Comparison of ENCODE assay signal across 8 mouse cellular contexts in the genomic region with DNA sequence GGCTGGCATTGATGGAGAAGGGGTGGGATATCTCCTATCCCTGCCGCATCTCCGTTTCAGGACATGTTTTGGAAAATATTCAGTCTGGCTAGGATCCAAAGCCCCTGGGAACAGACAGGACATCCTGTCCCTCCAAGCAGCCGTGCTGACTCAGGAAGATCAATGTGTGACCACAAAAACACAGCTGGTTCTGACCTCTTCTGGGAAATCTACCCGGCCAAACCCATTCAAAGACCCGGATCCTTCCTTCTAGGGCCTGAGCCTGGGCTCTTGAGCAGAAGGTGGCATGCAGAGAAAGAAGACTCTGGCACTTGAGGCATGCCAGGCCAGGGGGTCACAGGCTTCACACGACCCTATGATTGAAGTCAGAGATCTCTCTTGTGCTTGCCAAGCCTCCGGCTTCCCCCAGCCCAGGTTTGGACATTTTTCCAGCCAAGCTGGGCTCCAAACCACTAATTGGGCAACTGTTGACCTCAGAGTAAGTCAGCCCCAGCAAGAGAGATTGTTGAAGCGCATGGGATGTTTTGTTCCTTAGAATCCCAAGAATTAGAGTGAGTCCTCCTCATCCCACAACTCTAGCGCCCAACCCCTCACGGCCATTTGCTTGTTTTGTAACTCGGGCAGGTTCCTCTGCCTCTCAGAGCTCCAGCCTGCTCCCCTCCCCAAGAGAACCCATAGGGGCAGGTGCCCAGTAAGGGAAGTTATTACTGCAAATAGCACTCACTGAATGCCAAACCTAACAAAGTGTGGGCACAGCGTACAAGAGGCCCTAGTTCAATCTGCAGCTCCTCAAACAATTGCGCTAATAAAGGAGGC. TPM values are rescaled to one million over a fixed set of nuclear protein-coding genes. Genes with fewer than 3 reads are reported as not detected.
DNase-seq lines count a peak whose midpoint lies in the region; ATAC-seq and TF ChIP-seq lines count a peak whose summit lies in the region.

No protein-coding gene starts in this region.

- no peaks in the 10 kb centered on the region; the same call in 1 of the 2 replicates for H3K4me1 ChIP-seq in cerebellum, adult 2 months (ENCODE audit: control insufficient read depth, insufficient read depth, low read length)
- peaks cover 5 to 6% of the 10 kb centered on the region in 2 experiments; a peak in 3 of 4 replicates for H3K4me1 ChIP-seq in heart, embryonic 14.5 days (ENCODE audit: control insufficient read depth in 2 of 2, insufficient read depth in 2 of 2, low read length in 2 of 2)
- peaks cover 21% of the 10 kb centered on the region for H3K4me1 ChIP-seq in liver, embryonic 11.5 days (replicated peaks; ENCODE audit: control insufficient read depth, insufficient read depth, low read length)

- ATAC-seq in heart, embryonic 14.5 days (ENCODE audit: insufficient number of reproducible peaks, insufficient read depth, low FRiP score, low read depth) = no peak; the same call in 1 of the 2 replicates
- no peak for ATAC-seq in liver, embryonic 11.5 days (replicated peaks; ENCODE audit: low FRiP score)

- H3K36me3 ChIP-seq in heart, embryonic 14.5 days (ENCODE audit: control insufficient read depth, insufficient read depth, low read length) = no peaks in the 10 kb centered on the region
- H3K36me3 ChIP-seq in liver, embryonic 11.5 days (ENCODE audit: control insufficient read depth, insufficient read depth, low read length) = no peaks in the 10 kb centered on the region

- no peak for DNase-seq in cerebellum, adult 2 months
- no peak for DNase-seq in cerebellum, adult 11 months
- peak; percentile 51 for DNase-seq in adrenal gland, postnatal 10 days
- no peak for DNase-seq in liver, embryonic 11.5 days (ENCODE audit: low spot score)
- peak; percentile 57 for DNase-seq in testis, postnatal 10 days (ENCODE audit: low spot score)
- DNase-seq in retina, postnatal 1 day = no peak
- DNase-seq in right cerebral cortex, postnatal 4 days = no peak

- no peak overlapping the region for H3K9ac ChIP-seq in heart, embryonic 14.5 days (ENCODE audit: low read length)
- H3K9ac ChIP-seq in liver, embryonic 11.5 days (ENCODE audit: low read depth, low read length) = no peak overlapping the region

- H3K4me2 ChIP-seq in heart, embryonic 14.5 days (ENCODE audit: low read length) = no peak overlapping the region
- H3K4me2 ChIP-seq in liver, embryonic 11.5 days = no peak overlapping the region

- TF ChIP-seq POLR2A in cerebellum, adult 2 months (IDR thresholded peaks at IDR 0.05; ENCODE audit: borderline replicate concordance, insufficient read depth, low read length) = no peak

- no peak for TF ChIP-seq CTCF in cerebellum, adult 2 months (IDR thresholded peaks at IDR 0.05; ENCODE audit: borderline replicate concordance, insufficient read depth, low read depth, low read length)

- H3K27me3 ChIP-seq in cerebellum, adult 2 months (ENCODE audit: control insufficient read depth, insufficient read depth, low read length) = no peaks in the 10 kb centered on the region
- no peaks in the 10 kb centered on the region for H3K27me3 ChIP-seq in heart, embryonic 14.5 days (ENCODE audit: control insufficient read depth, insufficient read depth, low read length)
- H3K27me3 ChIP-seq in liver, embryonic 11.5 days (replicated peaks; ENCODE audit: control insufficient read depth, insufficient read depth, low read length) = no peaks in the 10 kb centered on the region

- peak overlapping the region; percentile 2; the same call in 1 of the 2 replicates for H3K27ac ChIP-seq in cerebellum, adult 2 months (ENCODE audit: insufficient read depth, low read length)
- peak overlapping the region; percentile 9 to 67; a peak in 3 of 4 replicates for H3K27ac ChIP-seq in heart, embryonic 14.5 days (replicated peaks in 1 of 2; ENCODE audit: control insufficient read depth in 1 of 2, insufficient read depth in 1 of 2, low read depth in 2 of 2, low read length in 2 of 2)
- peak overlapping the region; percentile 13; the same call in 1 of the 2 replicates for H3K27ac ChIP-seq in liver, embryonic 11.5 days (ENCODE audit: low read depth, low read length)

- WGBS in cerebellum, adult 2 months = 55% methylated on average over 13 of the region's 13 CpGs
- WGBS in heart, embryonic 14.5 days = 67% methylated on average over 13 of the region's 13 CpGs
- WGBS in liver, embryonic 11.5 days = 66% methylated on average over 13 of the region's 13 CpGs

- no peaks in the 10 kb centered on the region for H3K9me3 ChIP-seq in heart, embryonic 14.5 days (ENCODE audit: control insufficient read depth, low read length)
- no peaks in the 10 kb centered on the region for H3K9me3 ChIP-seq in liver, embryonic 11.5 days (ENCODE audit: control insufficient read depth, low read length)

- H3K4me3 ChIP-seq in cerebellum, adult 2 months (replicated peaks; ENCODE audit: insufficient read depth, low read depth, low read length) = no peak overlapping the region
- H3K4me3 ChIP-seq in heart, embryonic 14.5 days (ENCODE audit: control insufficient read depth in 1 of 2, insufficient read depth in 1 of 2, low read depth in 1 of 2, low read length in 2 of 2) = no peak overlapping the region
- H3K4me3 ChIP-seq in liver, embryonic 11.5 days (ENCODE audit: low read depth, low read length) = no peak overlapping the region

RNA-seq across cellular contexts. Expression of gene Ttpal, which starts 5.8 kb away (rescaled TPM):
- polyA plus RNA-seq in cerebellum, adult 2 months (2012; rRNA removed) = 23.7 and 28.0 TPM in 2 replicates
- total RNA-seq in adrenal gland, postnatal 10 days (2021) = 10 to 100 TPM; 24.8 to 26.4 TPM
- polyA plus RNA-seq in heart, embryonic 14.5 days (2014; fragmentation: Nextera tagmentation; extraction: Ambion mirVana) = 23.7 and 24.2 TPM in 2 replicates
- 26.1 and 29.2 TPM in 2 replicates for polyA plus RNA-seq in liver, embryonic 11.5 days (2014; fragmentation: Nextera tagmentation; extraction: Ambion mirVana)

RNA-seq across cellular contexts. Expression of gene Serinc3, which starts 48.7 kb away (rescaled TPM):
- 162 and 179 TPM in 2 replicates for polyA plus RNA-seq in cerebellum, adult 2 months (2012; rRNA removed)
- total RNA-seq in adrenal gland, postnatal 10 days (2021) = 100 to 1,000 TPM; 350 to 392 TPM
- 76.5 and 79.0 TPM in 2 replicates for polyA plus RNA-seq in heart, embryonic 14.5 days (2014; fragmentation: Nextera tagmentation; extraction: Ambion mirVana)
- polyA plus RNA-seq in liver, embryonic 11.5 days (2014; fragmentation: Nextera tagmentation; extraction: Ambion mirVana) = 116 TPM in 2 replicates

Comparison
In these comparisons a context has a peak if more than half of its experiments do, and no peak if none do; other contexts are left out.
1. DNase-seq: peak in adrenal gland, postnatal 10 days (single experiment) and testis, postnatal 10 days (single experiment); none in cerebellum, adult 2 months (0 of 2), cerebellum, adult 11 months (single experiment), liver, embryonic 11.5 days (single experiment), retina, postnatal 1 day (single experiment) and right cerebral cortex, postnatal 4 days (single experiment).
2. Peak in every context shown above with its lines, with median percentiles within 50 percentile points of each other: H3K27ac ChIP-seq.